Mouse (Mus musculus): ENCODE measurements at regions not wholly inside any gene's neighbourhood (a gene's known extent, or its start where the extent isn't known, plus 50 kb on each side); places are given as distances from the start of the nearest gene placed in this dataset.
A peak's percentile ranks its signal among the peaks of the same experiment; 100 is the strongest.

- peak in 1 of 2 experiments; percentile 52 for DNase-seq (ENCODE audit: low spot score in 2 of 2)
Measured at GRCm38 (mm10) chr12:25615377-25615776, 518.4 kb upstream of the Id2 start.

GRCm38 (mm10) chr12:25613473-25613872 is 516.5 kb upstream of the Id2 start:
- DNase-seq (ENCODE audit: low spot score in 2 of 2): no peak

GRCm38 (mm10) chr12:25609045-25609444 is 512.1 kb upstream of the Id2 start:
- peak; percentile 39 to 40 for DNase-seq (ENCODE audit: low spot score in 2 of 2)

GRCm38 (mm10) chr12:25605396-25605795 is 508.5 kb upstream of the Id2 start:
- DNase-seq (ENCODE audit: low spot score in 2 of 2): no peak

- no peak for DNase-seq (ENCODE audit: low spot score in 2 of 2)
Measured at GRCm38 (mm10) chr12:25590262-25590661, 493.3 kb upstream of the Id2 start.

- no peak for DNase-seq (ENCODE audit: low spot score in 2 of 2)
Measured at GRCm38 (mm10) chr12:25585746-25586145, 488.8 kb upstream of the Id2 start.

GRCm38 (mm10) chr12:25579407-25579806 is 482.5 kb upstream of the Id2 start:
- peak in 1 of 2 experiments; percentile 36 for DNase-seq (ENCODE audit: low spot score in 2 of 2)

- DNase-seq (ENCODE audit: low spot score in 2 of 2): no peak
Measured at GRCm38 (mm10) chr12:25565131-25565530, 468.2 kb upstream of the Id2 start.

GRCm38 (mm10) chr12:25559601-25560000 is 462.7 kb upstream of the Id2 start:
- DNase-seq (ENCODE audit: low spot score in 2 of 2): no peak

GRCm38 (mm10) chr12:25553656-25554055 is 456.7 kb upstream of the Id2 start:
- DNase-seq (ENCODE audit: low spot score in 2 of 2): no peak

- no peak for DNase-seq (ENCODE audit: low spot score in 2 of 2)
Measured at GRCm38 (mm10) chr12:25549735-25550134, 452.8 kb upstream of the Id2 start.

GRCm38 (mm10) chr12:25544253-25544652 is 447.3 kb upstream of the Id2 start:
- DNase-seq (ENCODE audit: low spot score in 2 of 2): no peak

- DNase-seq (ENCODE audit: low spot score in 2 of 2): no peak
Measured at GRCm38 (mm10) chr12:25534620-25534950, 437.6 kb upstream of the Id2 start.

- no peak for DNase-seq (ENCODE audit: low spot score in 2 of 2)
Measured at GRCm38 (mm10) chr12:25533709-25534619, 437.0 kb upstream of the Id2 start.

- DNase-seq (ENCODE audit: low spot score in 2 of 2): no peak
Measured at GRCm38 (mm10) chr12:25530483-25530882, 433.5 kb upstream of the Id2 start.

- no peak for DNase-seq (ENCODE audit: low spot score in 2 of 2)
Measured at GRCm38 (mm10) chr12:25529537-25529936, 432.6 kb upstream of the Id2 start.

- DNase-seq (ENCODE audit: low spot score in 2 of 2): peak; percentile 58 to 74
Measured at GRCm38 (mm10) chr12:25526639-25527038, 429.7 kb upstream of the Id2 start.

GRCm38 (mm10) chr12:25516738-25517137 is 419.8 kb upstream of the Id2 start:
- no peak for DNase-seq (ENCODE audit: low spot score in 2 of 2)

- DNase-seq (ENCODE audit: low spot score in 2 of 2): no peak
Measured at GRCm38 (mm10) chr12:25513679-25514078, 416.7 kb upstream of the Id2 start.

- no peak for DNase-seq (ENCODE audit: low spot score in 2 of 2)
Measured at GRCm38 (mm10) chr12:25509666-25510065, 412.7 kb upstream of the Id2 start.

- DNase-seq (ENCODE audit: low spot score in 2 of 2): peak; percentile 74 to 83
Measured at GRCm38 (mm10) chr12:25493233-25493632, 396.3 kb upstream of the Id2 start.

- no peak for DNase-seq (ENCODE audit: low spot score in 2 of 2)
Measured at GRCm38 (mm10) chr12:25492483-25493190, 395.7 kb upstream of the Id2 start.

GRCm38 (mm10) chr12:25475180-25475758 is 378.3 kb upstream of the Id2 start:
- DNase-seq (ENCODE audit: low spot score in 2 of 2): no peak
